Mouse (Mus musculus) forebrain, embryonic 11.5 days (tissue): ENCODE data around the gene Abhd12b. TPM values are rescaled to one million over a fixed set of nuclear protein-coding genes. Genes with fewer than 3 reads are reported as not detected.
"Not testable (repeated sequence)": the region's sequence is repeated elsewhere in the genome, so short reads cannot be mapped to it uniquely, and the experiment has no call there.

ENCODE experiments used
- ATAC-seq: fragments of 200-750 bp; cut with Nextera tagmentation; replicated peaks from 2 replicates; pipeline ENCODE4 v1.8.0; 2017; ENCODE audit warnings: moderate TSS enrichment; ENCODE audit not compliant: low FRiP score
- DNase-seq: peaks from one replicate; pipeline ENCODE4 v3.0.0-alpha.2; 2017; ENCODE audit warnings: low spot score
- H3K27ac ChIP-seq: fragments of 300-500 bp; sonication (generic); 2 replicates; pipeline ENCODE4 v1.5.1; 2014; ENCODE audit warnings: low read depth, low read length
- H3K27me3 ChIP-seq: fragments of 300-500 bp; sonication (generic); 2 replicates; pipeline ENCODE4 v1.6.1; 2014; ENCODE audit warnings: mild to moderate bottlenecking, low read length, mixed read lengths; ENCODE audit not compliant: control insufficient read depth, insufficient read depth
- H3K36me3 ChIP-seq: fragments of 300-500 bp; sonication (generic); 2 replicates; pipeline ENCODE4 v1.6.1; 2014; ENCODE audit warnings: mild to moderate bottlenecking, low read length, moderate library complexity, mixed read lengths; ENCODE audit not compliant: control insufficient read depth, insufficient read depth
- H3K4me1 ChIP-seq: fragments of 300-500 bp; sonication (generic); replicated peaks from 2 replicates; pipeline ENCODE4 v1.6.1; 2014; ENCODE audit warnings: low read length, mixed read lengths; ENCODE audit not compliant: control insufficient read depth, insufficient read depth
- H3K4me2 ChIP-seq: fragments of 300-500 bp; sonication (generic); 2 replicates; pipeline ENCODE4 v1.6.1; 2014; ENCODE audit warnings: low read depth, mild to moderate bottlenecking, low read length, moderate library complexity, mixed read lengths; ENCODE audit not compliant: severe bottlenecking
- H3K4me3 ChIP-seq: fragments of 300-500 bp; sonication (generic); 2 replicates; pipeline ENCODE4 v1.5.1; 2014; ENCODE audit warnings: low read depth, low read length
- H3K9ac ChIP-seq: fragments of 300-500 bp; sonication (generic); 2 replicates; pipeline ENCODE4 v1.6.1; 2014; ENCODE audit warnings: low read length
- H3K9me3 ChIP-seq: fragments of 300-500 bp; sonication (generic); 2 replicates; pipeline ENCODE4 v1.6.1; 2016; ENCODE audit warnings: low read length, mixed read lengths; ENCODE audit not compliant: control insufficient read depth
- WGBS: fragments of 180-500 bp; shearing (Covaris S2); extraction: QIAGEN DNeasy Blood & Tissue Kit; methylation state at CpG from one replicate; pipeline ENCODE4 v1.1.7; 2014; 5-methylcytosine and 5-hydroxymethylcytosine counted together
- polyA plus RNA-seq: library from polyadenylated mRNA; unstranded; fragments of >200 nt; fragmentation: Nextera tagmentation; extraction: Ambion mirVana; gene quantifications from 2 replicates; pipeline ENCODE4 v1.2.1, GENCODE M21; 2014

Abhd12b gene
- polyA plus RNA-seq, 1 experiment from 2014 or later = not detected

GRCm38 (mm10) chr12:70164741-70165140 lies 10.8 kb downstream of the Abhd12b start:
- Histone ChIP-seq H3K36me3 (no peaks in the 10 kb centered on the region), H3K4me2 (no peak overlapping the region), H3K27me3 (no peaks in the 10 kb centered on the region), H3K27ac (no peak overlapping the region), H3K9ac (no peak overlapping the region), H3K4me3 (no peak overlapping the region), H3K4me1 (no peaks in the 10 kb centered on the region), H3K9me3 (no peaks in the 10 kb centered on the region)
- WGBS = 90% methylated on average over 3 of the region's 3 CpGs
- DNase-seq (no peak), ATAC-seq (no peak)

DNA sequence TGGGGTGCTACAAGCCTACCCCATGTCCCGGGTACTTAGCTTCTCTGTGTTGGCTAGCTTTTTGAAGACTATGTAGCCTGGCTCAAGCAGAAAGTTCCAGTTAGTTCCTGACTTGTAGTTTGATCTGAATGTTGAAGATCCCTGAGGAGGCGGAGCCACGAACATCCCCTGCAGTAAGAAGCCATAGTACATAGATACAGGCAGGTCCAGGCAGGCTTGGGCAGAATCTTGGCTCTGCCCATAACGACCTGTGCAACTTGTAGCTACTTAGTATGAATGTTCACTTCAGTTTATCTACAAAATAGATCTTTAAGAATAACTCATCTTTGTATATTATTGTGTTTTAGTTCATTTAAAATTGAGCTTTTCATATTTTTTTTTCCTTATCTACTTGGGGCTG lies 14.0 kb downstream of the Abhd12b start:
- Histone ChIP-seq H3K9ac (no peak overlapping the region), H3K4me3 (no peak overlapping the region), H3K4me1 (no peaks in the 10 kb centered on the region), H3K27ac (no peak overlapping the region), H3K27me3 (no peaks in the 10 kb centered on the region), H3K9me3 (no peaks in the 10 kb centered on the region), H3K36me3 (no peaks in the 10 kb centered on the region), H3K4me2 (no peak overlapping the region)
- ATAC-seq (no peak), DNase-seq (no peak)
- 88% methylated on average over 4 of the region's 4 CpGs for WGBS

DNA sequence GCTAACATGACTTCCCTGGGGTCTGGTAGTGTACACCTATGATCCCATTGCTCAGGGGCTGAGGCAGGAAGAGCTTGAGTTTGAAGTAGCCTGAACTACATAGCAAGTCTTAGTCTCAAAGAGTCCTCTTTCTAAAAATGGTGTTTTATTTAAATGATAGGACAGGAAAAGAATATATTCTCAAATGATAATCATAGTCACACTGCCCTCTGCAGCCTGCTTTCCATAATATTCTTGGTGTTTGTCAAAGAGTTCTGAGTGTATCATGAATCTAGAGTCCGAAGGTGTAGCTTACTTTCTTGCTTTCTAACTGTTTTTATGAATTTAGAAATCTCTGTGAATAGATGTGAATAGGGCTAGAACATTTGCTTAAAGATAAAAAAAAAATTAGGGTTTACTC lies 16.0 kb downstream of the Abhd12b start:
- Histone ChIP-seq H3K9ac (no peak overlapping the region), H3K36me3 (no peaks in the 10 kb centered on the region), H3K27ac (no peak overlapping the region), H3K4me1 (no peaks in the 10 kb centered on the region), H3K4me3 (no peak overlapping the region), H3K4me2 (no peak overlapping the region), H3K9me3 (no peaks in the 10 kb centered on the region), H3K27me3 (no peaks in the 10 kb centered on the region)
- WGBS = 87% methylated on average over 1 of the region's 1 CpGs
- no peak for DNase-seq
- ATAC-seq = no peak

GRCm38 (mm10) chr12:70183507-70183906 lies 29.6 kb downstream of the Abhd12b start:
- H3K9me3 ChIP-seq, H3K4me2 ChIP-seq, H3K36me3 ChIP-seq, H3K4me3 ChIP-seq, H3K27me3 ChIP-seq, H3K4me1 ChIP-seq, ATAC-seq, H3K27ac ChIP-seq, H3K9ac ChIP-seq: not testable (repeated sequence)
- peak; percentile 9 for DNase-seq
- 93% methylated on average over 8 of the region's 8 CpGs for WGBS

DNA sequence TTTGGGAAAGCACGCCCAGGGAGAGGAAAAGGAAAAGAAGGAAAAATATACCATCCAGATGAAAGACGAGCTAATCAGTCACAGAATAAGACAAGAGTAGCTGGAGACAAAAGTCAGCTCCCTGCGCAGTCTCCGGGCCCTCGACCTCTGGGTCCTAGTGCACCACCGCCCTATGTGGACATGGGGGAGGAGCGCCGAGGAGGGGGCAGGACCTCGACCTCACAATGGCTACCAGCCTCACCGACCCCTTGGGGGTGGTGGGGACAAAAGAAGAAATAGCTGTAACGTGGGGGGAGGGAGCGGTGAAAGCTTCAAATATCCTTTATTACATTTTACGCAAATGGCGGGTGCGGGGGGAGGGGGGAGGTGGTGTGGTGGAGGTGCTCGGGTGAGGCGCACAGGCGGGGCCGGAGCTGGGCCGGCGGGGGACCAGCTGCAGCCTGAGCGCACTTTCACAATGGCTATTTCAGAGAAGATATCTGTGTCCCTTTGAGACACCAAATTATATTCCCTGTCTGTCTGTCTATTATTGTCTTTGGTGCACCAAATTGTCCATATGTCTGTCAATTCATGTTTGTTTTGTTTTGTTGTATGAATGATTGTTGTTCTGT lies 30.3 kb downstream of the Abhd12b start:
- no peak overlapping the region for H3K4me3 ChIP-seq
- 84% methylated on average over 22 of the region's 22 CpGs for WGBS
- H3K9me3 ChIP-seq = no peaks in the 10 kb centered on the region; the same call in 1 of the 2 replicates
- no peak overlapping the region for H3K27ac ChIP-seq
- no peaks in the 10 kb centered on the region for H3K4me1 ChIP-seq
- H3K9ac ChIP-seq = no peak overlapping the region
- no peaks in the 10 kb centered on the region for H3K36me3 ChIP-seq
- H3K4me2 ChIP-seq = no peak overlapping the region
- peak; percentile 50 for DNase-seq
- no peak for ATAC-seq
- no peaks in the 10 kb centered on the region for H3K27me3 ChIP-seq

DNA sequence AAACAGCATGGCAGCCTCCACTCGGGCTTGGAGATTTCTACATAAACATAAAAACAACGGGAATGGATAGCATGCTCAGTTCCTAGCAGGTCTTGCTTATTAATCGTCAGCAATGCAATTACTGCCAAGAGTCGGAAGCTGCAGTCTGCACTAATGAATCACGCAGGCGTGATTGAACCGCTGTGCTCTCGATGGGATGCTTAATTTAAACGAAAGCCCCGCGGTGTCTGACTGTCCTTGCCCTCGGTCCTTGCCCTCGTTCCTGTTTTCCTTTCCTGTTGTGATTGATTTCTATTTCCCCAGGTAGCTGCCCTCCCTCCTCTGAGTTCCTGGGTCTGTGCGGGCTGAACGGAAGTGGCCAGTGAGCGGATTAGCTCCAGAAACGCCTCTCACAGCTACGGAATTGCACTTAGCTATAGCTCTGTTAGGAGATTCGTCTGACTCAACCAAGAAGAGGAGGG lies 38.4 kb downstream of the Abhd12b start:
- Histone ChIP-seq H3K4me3 (peak overlapping the region; percentile 19; the same call in 1 of the 2 replicates), H3K4me2 (peak overlapping the region; percentile 45; the same call in 1 of the 2 replicates), H3K9ac (0 out of 2 replicates have a peak overlapping the region, but pooled peaks have one; percentile 27), H3K4me1 (no peaks in the 10 kb centered on the region), H3K36me3 (no peaks in the 10 kb centered on the region), H3K27me3 (no peaks in the 10 kb centered on the region), H3K27ac (no peak overlapping the region), H3K9me3 (no peaks in the 10 kb centered on the region)
- 29% methylated on average over 19 of the region's 19 CpGs for WGBS
- ATAC-seq (peak; percentile 44), DNase-seq (peak; percentile 54)

- Histone ChIP-seq H3K27me3 (no peaks in the 10 kb centered on the region), H3K9me3 (no peaks in the 10 kb centered on the region), H3K4me3 (no peak overlapping the region), H3K9ac (no peak overlapping the region), H3K4me1 (no peaks in the 10 kb centered on the region), H3K36me3 (no peaks in the 10 kb centered on the region), H3K27ac (no peak overlapping the region), H3K4me2 (no peak overlapping the region)
- no peak for ATAC-seq
- WGBS = 97% methylated on average over 6 of the region's 6 CpGs
- DNase-seq = peak; percentile 41
These were observed 41.5 kb downstream of the Abhd12b start for GRCm38 (mm10) chr12:70195426-70195825.

GRCm38 (mm10) chr12:70196341-70196740 lies 42.4 kb downstream of the Abhd12b start:
- no peak overlapping the region for H3K27ac ChIP-seq
- no peak for ATAC-seq
- no peaks in the 10 kb centered on the region for H3K4me1 ChIP-seq
- no peaks in the 10 kb centered on the region for H3K36me3 ChIP-seq
- H3K27me3 ChIP-seq = no peaks in the 10 kb centered on the region
- DNase-seq = peak; percentile 34
- H3K4me2 ChIP-seq = no peak overlapping the region
- no peak overlapping the region for H3K9ac ChIP-seq
- no peak overlapping the region for H3K4me3 ChIP-seq
- no peaks in the 10 kb centered on the region for H3K9me3 ChIP-seq
- 85% methylated on average over 5 of the region's 5 CpGs for WGBS

DNA sequence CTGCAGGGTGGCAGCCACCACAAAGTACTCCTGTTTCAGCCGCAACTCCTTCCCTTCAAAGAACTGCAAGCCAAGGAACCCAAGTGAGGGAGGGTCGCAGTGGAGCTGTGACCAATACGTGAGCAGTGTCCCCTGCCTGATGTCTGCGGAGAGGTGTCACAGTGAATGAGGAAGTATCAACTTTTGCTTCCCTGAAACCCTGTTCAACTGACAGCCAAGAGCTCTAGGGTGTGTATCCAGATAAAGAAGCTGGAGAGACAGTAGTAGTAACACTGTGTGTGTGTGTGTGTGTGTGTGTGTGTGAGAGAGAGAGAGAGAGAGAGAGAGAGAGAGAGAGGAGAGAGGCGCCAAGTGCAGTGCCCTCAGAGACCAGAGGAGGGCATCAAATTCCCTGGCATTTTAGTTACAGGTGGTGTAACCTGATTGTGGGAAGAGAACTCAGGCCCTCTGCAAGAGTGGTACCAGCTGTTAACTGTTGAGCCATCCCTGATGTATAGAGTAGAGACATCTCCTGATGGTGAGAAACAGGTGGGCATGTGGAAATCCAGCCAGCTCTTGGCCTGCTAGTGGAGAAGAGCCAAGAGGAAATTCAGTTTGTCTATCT lies 48.1 kb downstream of the Abhd12b start:
- no peaks in the 10 kb centered on the region for H3K27me3 ChIP-seq
- no peak for ATAC-seq
- 77% methylated on average over 5 of the region's 5 CpGs for WGBS
- H3K9ac ChIP-seq = no peak overlapping the region
- peak; percentile 18 for DNase-seq
- H3K36me3 ChIP-seq = no peaks in the 10 kb centered on the region
- no peaks in the 10 kb centered on the region for H3K4me1 ChIP-seq
- H3K9me3 ChIP-seq = no peaks in the 10 kb centered on the region
- no peak overlapping the region for H3K4me3 ChIP-seq
- no peak overlapping the region for H3K4me2 ChIP-seq
- H3K27ac ChIP-seq = no peak overlapping the region
